Mouse (Mus musculus) bone marrow macrophage, adult 2 months (primary cell): Measurements from ENCODE around the gene Oas1d. TPM values are rescaled to one million over a fixed set of nuclear protein-coding genes. Genes with fewer than 3 reads are reported as not detected.
"Not testable (repeated sequence)": the region's sequence is repeated elsewhere in the genome, so short reads cannot be mapped to it uniquely, and the experiment has no call there.

Source experiments
- H3K27ac ChIP-seq: 2 replicates; pipeline ENCODE4 v1.5.1; 2012; ENCODE audit warnings: low read depth, low read length; ENCODE audit not compliant: insufficient read depth
- H3K4me1 ChIP-seq: 2 replicates; pipeline ENCODE4 v1.6.1; 2012; ENCODE audit warnings: low read length; ENCODE audit not compliant: control insufficient read depth, insufficient read depth
- H3K4me3 ChIP-seq: 2 replicates; pipeline ENCODE4 v1.5.1; 2012; ENCODE audit warnings: mild to moderate bottlenecking, low read length, moderate library complexity; ENCODE audit not compliant: insufficient read depth
- CTCF ChIP-seq: IDR thresholded peaks from 2 replicates; pipeline ENCODE4 v1.5.1; 2012; ENCODE audit warnings: low read depth, mild to moderate bottlenecking, low read length, moderate library complexity
- POLR2A ChIP-seq: IDR thresholded peaks from 2 replicates; pipeline ENCODE4 v1.6.1; 2012; ENCODE audit warnings: mild to moderate bottlenecking, low read depth, low read length, borderline replicate concordance
- polyA plus RNA-seq: library from polyadenylated mRNA; stranded (reverse); fragments of >200 nt; gene quantifications from 2 replicates; pipeline ENCODE4 v1.2.4, GENCODE M21; 2012; ENCODE audit not compliant: missing spikeins, insufficient read depth, insufficient read length

The Oas1d gene
- polyA plus RNA-seq, 1 experiment: not detected

DNA sequence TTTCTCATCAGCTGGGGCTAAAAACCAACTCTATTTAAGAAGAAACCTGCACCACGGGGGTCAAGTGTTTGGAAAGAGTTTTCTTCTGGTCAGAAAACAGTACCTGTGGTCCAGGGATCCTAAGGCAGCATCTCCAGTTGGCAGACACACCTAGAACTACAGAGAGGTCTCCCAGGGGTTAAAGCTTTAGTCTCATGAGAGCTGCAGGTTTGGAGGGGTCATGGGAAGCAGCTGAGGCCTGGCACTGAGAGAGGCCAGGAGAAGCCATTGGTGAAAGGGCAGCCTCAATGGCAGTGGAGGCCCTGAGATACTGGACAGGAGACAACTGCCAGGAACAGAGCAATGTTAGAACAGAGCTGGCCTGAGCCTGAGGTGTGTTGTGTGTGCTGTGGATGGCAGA lies 13.7 kb upstream of the Oas1d start:
- no peaks in the 10 kb centered on the region; the same call in 1 of the 2 replicates for H3K4me1 ChIP-seq
- TF ChIP-seq CTCF (no peak), POLR2A (no peak)
- H3K27ac ChIP-seq: no peak overlapping the region
- no peak overlapping the region for H3K4me3 ChIP-seq

DNA sequence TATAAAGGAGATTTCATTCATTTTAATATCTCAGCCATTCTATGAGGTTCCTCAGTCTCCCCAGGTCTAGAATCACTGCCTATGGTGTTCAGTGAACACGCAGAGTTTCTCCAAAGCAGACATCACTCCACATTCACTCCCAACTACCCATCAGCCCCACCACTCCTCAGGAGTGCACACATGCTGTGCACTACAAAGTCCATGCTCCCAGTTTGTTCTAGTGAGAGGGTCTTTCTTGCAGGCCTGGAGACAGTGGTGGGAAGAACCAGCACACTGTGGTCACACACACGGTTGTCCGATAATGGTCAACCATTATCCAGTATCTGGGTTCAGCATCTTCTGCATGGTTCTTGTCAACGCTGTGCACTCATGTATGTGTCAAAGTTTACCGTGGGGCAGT lies 12.3 kb upstream of the Oas1d start:
- H3K4me1 ChIP-seq: peaks cover 2% of the 10 kb centered on the region; the same call in 1 of the 2 replicates
- no peak for TF ChIP-seq CTCF
- no peak for TF ChIP-seq POLR2A
- no peak overlapping the region for H3K4me3 ChIP-seq
- H3K27ac ChIP-seq: no peak overlapping the region

DNA sequence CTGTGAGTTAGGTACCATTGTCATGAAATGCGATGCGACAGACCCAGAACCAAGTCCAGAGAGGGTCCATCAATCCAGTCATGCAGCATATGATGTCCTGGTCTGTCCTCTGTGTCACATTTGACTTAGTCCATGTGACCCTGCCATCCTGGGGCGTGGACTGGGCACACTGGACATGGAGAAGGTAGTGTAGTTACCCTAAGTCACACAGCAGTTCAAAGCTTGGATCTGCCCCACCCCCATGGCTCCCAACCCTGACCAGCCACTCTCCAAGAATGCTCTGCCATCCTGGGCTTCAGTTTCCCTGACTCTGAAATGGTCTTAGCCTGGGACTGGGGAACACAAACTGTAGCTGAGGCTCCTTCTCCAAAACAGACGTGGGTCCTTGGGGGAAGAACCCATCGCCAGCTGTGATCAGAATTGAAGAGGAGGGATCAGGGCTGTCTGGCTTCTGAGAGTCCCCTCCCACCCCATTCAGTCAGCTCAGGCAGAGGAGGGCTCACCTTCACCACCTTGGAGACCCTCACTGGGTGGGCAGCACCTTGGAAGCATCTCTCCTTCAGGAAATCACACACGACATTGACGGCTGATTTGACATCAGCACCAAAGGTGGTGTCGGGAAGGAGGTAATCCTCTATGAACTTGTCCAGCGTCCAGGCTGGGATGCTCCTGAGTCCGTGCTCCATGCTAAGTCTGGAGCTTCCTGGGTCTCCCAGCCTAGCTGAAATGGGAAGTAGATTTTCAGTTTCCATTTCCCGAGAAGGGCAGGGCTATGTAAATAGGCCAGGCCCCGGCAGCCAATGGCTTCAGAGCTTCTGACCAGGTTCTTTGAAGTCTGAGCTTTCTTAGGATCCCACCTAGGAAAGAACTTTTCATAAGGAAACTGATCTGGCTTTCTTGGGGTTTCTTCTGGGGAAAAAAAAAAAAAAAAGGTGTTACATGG lies 7.3 kb upstream of the Oas1d start, which contains the start of gene Oas1a:
Gene Oas1a, minus strand, starts transcription at position 731 of the 943 bp plus-strand sequence.
- H3K27ac ChIP-seq, H3K4me1 ChIP-seq: not testable (repeated sequence)
- H3K4me3 ChIP-seq: peak within 1 kb of the TSS; percentile 57

DNA sequence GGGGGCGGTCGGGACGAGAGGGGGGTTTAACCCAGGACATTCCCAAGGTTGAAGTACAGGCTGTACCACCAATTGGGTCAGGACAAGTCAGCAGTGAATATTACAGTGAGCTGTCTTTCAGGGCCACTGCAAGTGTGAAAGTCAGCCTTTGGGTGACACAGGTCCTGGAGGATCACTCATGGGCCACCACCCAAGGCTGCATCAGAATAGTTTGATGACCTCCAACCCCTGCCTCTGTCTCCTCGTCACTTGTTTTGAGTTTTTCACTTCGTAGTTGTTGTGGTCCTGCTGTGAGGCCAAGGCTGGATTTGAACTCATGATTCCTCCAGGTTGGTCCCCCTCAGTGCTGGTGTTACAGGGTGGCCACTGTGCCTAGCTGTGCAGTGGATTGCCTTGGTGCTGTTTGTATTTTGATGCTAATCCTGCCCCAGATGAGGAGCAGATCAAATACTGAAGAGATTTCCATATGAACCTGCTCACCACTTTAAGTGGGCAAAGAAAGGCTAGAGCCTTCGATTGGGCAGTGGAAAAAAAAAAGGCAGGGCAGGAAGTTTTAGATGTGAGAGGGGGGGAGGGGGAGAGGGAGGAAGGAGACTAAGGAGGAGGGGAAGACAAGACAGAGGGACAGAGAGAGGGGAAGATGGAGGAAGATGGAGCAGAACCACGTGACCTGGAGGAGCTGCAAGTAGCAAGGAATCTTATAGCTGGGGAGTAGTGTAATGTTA lies 6.0 kb upstream of the Oas1d start:
- H3K4me3 ChIP-seq: no peak overlapping the region
- no peak overlapping the region for H3K27ac ChIP-seq
- peaks cover 2% of the 10 kb centered on the region; the same call in 1 of the 2 replicates for H3K4me1 ChIP-seq
- TF ChIP-seq POLR2A: no peak
- no peak for TF ChIP-seq CTCF

DNA sequence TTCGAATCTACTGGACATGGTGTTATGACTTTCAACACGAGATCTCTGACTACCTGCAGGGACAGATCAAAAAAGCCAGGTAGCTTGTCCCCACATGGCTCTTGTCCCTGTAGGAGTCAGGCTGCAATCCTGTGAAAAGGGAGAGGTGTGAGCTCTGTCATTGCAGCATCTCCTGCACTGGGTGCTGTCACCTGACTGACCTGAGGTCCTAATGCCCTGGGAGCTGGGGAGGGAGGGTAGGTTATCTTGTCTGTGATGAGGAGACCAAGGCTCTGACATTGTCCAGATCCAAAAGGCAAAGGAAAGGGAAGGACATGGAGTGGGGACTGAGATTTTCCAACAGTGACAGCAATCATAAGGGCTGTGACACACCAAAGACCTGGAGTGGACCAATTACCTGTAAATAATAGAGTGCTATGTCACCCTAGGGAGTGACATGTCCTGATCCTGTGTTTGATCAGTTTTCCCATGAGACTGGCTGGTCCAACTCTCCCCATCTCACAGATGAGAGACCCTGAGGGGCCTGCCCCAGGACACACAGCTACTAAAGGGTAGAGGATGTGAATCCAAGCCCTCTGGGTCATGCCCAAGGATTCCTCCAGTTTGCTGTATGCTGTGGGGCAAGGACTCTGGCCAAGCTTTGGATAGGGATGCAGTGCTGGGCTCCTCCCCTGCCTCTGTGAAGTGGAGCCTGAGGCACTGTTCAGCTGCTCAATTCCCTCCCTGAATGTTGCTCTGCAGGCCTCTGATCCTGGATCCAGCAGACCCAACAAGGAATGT lies 5.0 kb downstream of the Oas1d start:
- not testable (repeated sequence) for H3K4me1 ChIP-seq, H3K4me3 ChIP-seq, H3K27ac ChIP-seq

DNA sequence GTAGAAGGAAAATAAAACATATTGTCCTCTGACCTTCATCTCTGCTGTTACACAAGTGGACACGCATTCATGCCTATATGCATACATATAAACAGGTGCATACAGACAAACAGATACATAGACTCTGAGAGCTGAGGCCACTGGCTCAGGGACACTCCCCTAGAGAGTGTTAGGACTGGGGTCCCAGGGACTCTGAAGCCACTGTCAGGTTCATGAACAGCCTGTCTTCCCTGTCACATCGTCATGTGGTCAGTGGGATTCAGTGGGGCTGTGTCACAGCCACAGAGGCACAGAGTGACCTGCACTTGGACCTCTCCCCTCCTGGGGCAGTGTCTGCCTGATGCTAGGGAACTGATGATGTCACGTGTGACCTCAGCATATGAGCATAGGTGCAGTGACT lies 6.0 kb downstream of the Oas1d start:
- H3K27ac ChIP-seq: no peak overlapping the region
- no peaks in the 10 kb centered on the region for H3K4me1 ChIP-seq
- no peak overlapping the region for H3K4me3 ChIP-seq
- TF ChIP-seq POLR2A (no peak), CTCF (no peak)

DNA sequence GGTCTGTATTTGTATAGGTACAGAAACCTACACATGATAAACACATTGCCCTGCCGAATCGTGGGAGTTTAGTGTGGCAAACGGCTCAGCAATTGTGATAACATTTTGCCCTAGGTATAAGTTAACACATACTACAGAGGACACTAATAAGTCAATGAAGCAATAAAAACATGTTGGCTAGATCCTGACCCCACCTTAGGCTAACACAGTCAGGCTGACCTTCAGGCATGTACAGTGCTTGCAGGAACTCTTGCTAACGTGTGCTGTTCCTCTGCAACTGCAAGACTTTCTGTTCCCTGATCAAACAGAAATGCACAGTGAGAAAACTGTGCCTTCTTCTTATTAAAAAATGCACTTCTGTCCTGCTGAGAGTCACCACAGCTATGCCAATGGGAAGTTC lies 9.6 kb downstream of the Oas1d start:
- TF ChIP-seq CTCF: no peak
- Histone ChIP-seq H3K27ac (no peak overlapping the region), H3K4me1 (no peaks in the 10 kb centered on the region), H3K4me3 (no peak overlapping the region)

DNA sequence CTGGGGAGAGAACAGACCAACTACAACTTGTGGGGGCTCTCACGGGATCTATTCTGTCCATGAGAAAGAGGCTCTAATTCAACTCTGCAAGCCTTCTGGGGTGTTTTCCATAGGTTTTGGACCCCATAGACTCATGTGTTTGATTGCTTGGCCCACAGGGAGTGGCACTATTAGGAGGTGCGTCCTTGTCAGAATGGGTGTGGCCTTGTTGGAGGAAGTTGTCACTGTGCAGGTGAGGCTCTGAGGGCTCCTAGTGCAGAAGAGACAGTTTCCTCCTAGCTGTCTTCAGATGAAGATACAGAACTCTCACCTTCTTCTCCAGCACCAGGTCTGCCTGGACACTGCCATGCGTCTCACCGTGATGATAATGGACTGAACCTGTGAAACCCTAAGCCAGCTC lies 10.2 kb downstream of the Oas1d start:
- H3K4me1 ChIP-seq, H3K4me3 ChIP-seq, H3K27ac ChIP-seq: not testable (repeated sequence)

DNA sequence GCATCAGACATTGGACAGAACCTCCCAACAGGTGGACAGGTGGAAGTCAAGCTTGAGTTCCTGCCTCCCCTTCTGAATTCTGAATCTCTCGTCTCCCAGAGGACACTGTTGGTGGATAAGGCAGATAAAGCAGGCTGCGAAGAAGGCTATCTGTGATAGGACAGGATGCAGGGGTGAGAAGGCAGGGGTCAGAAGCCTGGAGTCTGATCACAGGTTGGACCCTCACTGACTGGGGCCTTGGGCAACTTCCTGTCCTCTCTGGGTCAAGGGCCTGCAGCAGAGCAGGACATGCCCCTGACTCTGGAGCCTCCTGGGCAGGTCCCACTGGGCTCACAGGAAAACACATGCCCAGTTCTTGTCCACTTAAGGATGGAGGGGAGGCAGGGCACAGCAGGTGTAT lies 12.0 kb downstream of the Oas1d start:
- H3K4me3 ChIP-seq, H3K4me1 ChIP-seq, H3K27ac ChIP-seq: not testable (repeated sequence)

DNA sequence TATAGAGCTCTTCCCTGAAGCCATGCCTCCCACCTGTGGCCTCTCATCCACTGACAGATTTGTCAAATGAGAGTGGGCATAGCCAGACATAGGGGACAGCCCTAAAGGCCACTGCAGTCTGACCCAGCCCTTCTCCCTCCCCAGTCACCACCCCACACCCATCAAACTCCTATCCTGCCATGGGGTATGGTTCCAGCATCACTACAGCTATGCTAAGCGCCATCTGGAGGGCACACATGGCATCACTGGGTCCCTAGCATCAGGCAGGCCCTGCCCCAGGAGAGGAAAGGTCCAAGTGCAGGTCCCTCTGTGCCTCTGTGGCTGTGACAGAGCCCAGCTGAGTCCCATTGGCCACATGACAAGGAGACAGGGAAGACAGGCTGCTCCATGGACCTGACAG lies 12.7 kb downstream of the Oas1d start:
- Histone ChIP-seq H3K4me3 (no peak overlapping the region), H3K4me1 (no peaks in the 10 kb centered on the region), H3K27ac (no peak overlapping the region)
- TF ChIP-seq CTCF (peak; percentile 30; the same call in 1 of the 2 replicates), POLR2A (no peak)

DNA sequence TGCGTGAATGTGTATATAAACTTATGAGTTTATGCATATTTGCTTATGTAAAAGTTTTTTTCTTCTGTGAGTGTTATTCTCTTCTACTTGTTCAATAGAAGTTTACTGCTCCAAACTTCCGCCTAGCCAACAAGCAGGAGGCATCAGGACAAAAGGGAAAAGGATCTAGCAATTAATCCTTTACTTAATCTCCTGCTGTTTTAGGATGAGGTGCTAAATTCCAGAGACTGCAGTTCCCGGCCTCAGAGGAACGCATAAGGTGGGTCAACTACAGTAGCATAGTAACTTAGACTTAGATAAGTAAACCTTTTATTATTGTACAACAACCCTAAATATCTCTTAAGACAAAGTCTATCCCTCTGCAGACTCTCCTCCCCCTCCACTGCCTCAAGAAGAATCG lies 19.6 kb downstream of the Oas1d start:
- Histone ChIP-seq H3K4me3 (no peak overlapping the region), H3K4me1 (peaks cover 26% of the 10 kb centered on the region), H3K27ac (no peak overlapping the region)
- TF ChIP-seq CTCF (no peak), POLR2A (no peak)
